Mouse (Mus musculus): ENCODE data around the gene St6galnac5. TPM values are rescaled to one million over a fixed set of nuclear protein-coding genes. Genes with fewer than 3 reads are reported as not detected.

St6galnac5 gene
- polyA plus RNA-seq, 1 experiment from 2014 or later = 0.27 TPM

DNA sequence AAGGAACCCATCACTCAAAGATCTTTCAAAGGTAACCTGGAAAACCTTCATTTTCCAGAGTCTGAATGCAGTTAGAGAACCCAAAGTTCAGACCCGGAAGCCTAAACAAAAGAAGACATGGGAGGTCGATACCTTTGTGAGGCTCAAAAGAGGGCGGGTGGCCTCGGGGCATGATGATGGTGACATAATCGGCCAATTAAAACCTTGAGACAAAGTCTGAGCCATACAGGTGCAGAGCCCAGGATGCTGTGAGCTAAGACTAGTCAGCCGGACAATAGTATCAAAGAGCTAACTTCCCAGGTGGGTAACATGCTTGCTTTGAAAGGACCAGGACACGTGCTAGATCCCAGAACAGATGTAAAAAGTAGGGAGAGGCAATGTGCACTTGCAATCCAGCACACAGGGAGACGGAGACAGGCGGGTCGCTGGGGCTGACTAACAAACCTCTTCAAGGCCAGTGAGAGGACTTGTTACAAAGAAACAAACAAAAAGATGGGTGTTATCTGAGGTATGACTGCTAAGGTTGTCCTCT, 52.7 kb downstream of the St6galnac5 start:
- Histone ChIP-seq H3K4me3 (no peak overlapping the region), H3K36me3 (no peaks in the 10 kb centered on the region), H3K27ac (replicated peaks) (no peak overlapping the region), H3K4me2 (no peak overlapping the region), H3K9ac (no peak overlapping the region), H3K27me3 (replicated peaks) (peaks cover 7% of the 10 kb centered on the region), H3K4me1 (peaks cover 18% of the 10 kb centered on the region), H3K9me3 (no peaks in the 10 kb centered on the region)
- WGBS = 69% methylated on average over 10 of the region's 10 CpGs
- no peak for ATAC-seq (ENCODE audit: extremely low read depth, insufficient number of reproducible peaks, low FRiP score, low TSS enrichment)

DNA sequence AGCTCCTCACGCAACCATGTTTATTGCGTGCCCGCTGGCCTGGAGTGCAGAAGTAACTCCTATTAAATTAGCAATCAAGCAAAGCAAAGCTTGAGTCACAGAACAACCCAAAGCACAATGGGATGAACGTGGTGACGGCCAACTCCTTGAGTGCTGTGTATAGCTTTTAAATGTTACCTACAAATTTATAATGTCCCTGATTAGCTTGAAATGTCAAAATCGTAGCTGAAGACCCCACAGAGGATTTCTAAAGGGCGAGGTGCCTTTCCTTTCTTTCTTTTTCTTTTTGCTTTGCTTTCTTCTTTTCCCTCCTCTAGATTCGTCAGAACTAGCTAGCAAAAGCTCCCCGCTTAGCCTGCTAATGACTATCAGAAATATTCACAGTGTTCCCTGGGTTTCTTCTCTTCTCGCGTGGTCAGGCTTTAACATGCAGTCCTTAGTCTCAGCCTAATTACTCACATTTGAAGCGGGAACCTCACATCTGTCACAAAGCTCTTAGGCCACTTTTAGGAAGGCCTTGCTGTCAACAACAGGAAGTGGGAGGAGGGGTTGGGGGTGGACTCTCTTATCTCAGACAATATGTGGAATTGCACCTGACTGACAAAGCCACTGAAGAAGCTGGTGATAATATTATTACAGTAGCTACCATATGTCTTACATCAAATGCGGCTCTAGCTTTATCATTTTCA, 53.6 kb downstream of the St6galnac5 start:
- no peak for ATAC-seq (ENCODE audit: extremely low read depth, insufficient number of reproducible peaks, low FRiP score, low TSS enrichment)
- peaks cover 7% of the 10 kb centered on the region for H3K27me3 ChIP-seq (replicated peaks)
- H3K9ac ChIP-seq = no peak overlapping the region
- WGBS = 47% methylated on average over 13 of the region's 13 CpGs
- H3K4me3 ChIP-seq = no peak overlapping the region
- no peak overlapping the region for H3K27ac ChIP-seq (replicated peaks)
- peak overlapping the region; percentile 22 for H3K4me2 ChIP-seq
- H3K36me3 ChIP-seq = no peaks in the 10 kb centered on the region
- H3K9me3 ChIP-seq = no peaks in the 10 kb centered on the region
- H3K4me1 ChIP-seq = peaks cover 21% of the 10 kb centered on the region

GRCm38 (mm10) chr3:152926166-152926565, 55.9 kb downstream of the St6galnac5 start:
- Histone ChIP-seq H3K4me1 (peaks cover 21% of the 10 kb centered on the region), H3K27ac (replicated peaks) (no peak overlapping the region), H3K4me3 (no peak overlapping the region), H3K9me3 (no peaks in the 10 kb centered on the region), H3K27me3 (replicated peaks) (peaks cover 7% of the 10 kb centered on the region), H3K36me3 (no peaks in the 10 kb centered on the region), H3K9ac (no peak overlapping the region), H3K4me2 (no peak overlapping the region)
- WGBS = 64% methylated on average over 4 of the region's 4 CpGs
- no peak for ATAC-seq (ENCODE audit: extremely low read depth, insufficient number of reproducible peaks, low FRiP score, low TSS enrichment)

DNA sequence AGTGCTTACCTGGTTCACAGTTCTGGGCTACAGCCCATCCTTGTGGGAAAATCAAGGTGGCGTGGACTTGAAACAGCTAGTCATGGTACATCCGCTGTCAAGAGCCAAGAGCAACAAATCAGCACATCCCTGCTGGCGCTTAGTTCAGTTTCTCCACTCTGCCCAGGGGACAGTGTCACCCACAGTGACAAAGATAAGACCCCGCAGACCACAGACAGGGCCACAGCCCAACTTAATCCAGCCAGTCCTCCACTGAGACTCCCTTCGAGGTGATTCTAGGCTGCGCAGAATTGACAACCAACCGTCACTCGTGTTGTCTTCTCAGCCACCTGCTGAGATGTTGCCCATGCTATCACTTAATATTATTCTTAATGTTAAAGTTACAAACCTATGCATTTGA, 56.7 kb downstream of the St6galnac5 start:
- no peaks in the 10 kb centered on the region for H3K9me3 ChIP-seq

DNA sequence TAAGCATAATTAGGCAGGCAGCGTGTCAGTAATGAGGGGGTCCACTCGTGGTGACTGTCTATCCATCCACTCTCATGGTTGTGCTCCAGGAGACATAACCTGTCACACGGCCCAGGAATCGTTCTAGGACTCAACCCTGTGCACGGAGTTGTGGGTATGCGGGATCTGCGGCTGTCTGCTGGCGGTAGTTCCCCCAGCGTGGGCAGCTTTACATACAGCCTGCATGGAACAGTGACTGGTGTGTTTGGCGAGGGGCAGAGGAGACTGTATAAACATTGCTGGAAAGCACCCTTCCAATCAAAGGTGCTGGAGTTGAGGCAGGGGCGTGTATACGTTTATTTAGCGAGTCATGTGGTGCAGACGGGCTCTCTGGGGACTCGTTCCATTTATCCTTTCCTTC, 58.5 kb downstream of the St6galnac5 start:
- peaks cover 8% of the 10 kb centered on the region for H3K4me1 ChIP-seq
- H3K4me3 ChIP-seq = no peak overlapping the region
- no peak overlapping the region for H3K4me2 ChIP-seq
- no peak for ATAC-seq (ENCODE audit: extremely low read depth, insufficient number of reproducible peaks, low FRiP score, low TSS enrichment)
- WGBS = 65% methylated on average over 15 of the region's 15 CpGs
- no peak overlapping the region for H3K27ac ChIP-seq (replicated peaks)
- H3K9me3 ChIP-seq = no peaks in the 10 kb centered on the region
- H3K36me3 ChIP-seq = no peaks in the 10 kb centered on the region
- H3K27me3 ChIP-seq (replicated peaks) = peaks cover 7% of the 10 kb centered on the region; the same call in 1 of the 2 replicates
- H3K9ac ChIP-seq = no peak overlapping the region

More for the DNA sequence above, 56.7 kb downstream of the St6galnac5 start:
- peaks cover 21% of the 10 kb centered on the region for H3K4me1 ChIP-seq
- H3K4me2 ChIP-seq = no peak overlapping the region
- 68% methylated on average over 8 of the region's 8 CpGs for WGBS
- H3K9ac ChIP-seq = no peak overlapping the region
- no peak for ATAC-seq (ENCODE audit: extremely low read depth, insufficient number of reproducible peaks, low FRiP score, low TSS enrichment)
- no peaks in the 10 kb centered on the region for H3K36me3 ChIP-seq
- H3K27ac ChIP-seq (replicated peaks) = no peak overlapping the region
- peaks cover 7% of the 10 kb centered on the region; the same call in 1 of the 2 replicates for H3K27me3 ChIP-seq (replicated peaks)
- H3K4me3 ChIP-seq = no peak overlapping the region

DNA sequence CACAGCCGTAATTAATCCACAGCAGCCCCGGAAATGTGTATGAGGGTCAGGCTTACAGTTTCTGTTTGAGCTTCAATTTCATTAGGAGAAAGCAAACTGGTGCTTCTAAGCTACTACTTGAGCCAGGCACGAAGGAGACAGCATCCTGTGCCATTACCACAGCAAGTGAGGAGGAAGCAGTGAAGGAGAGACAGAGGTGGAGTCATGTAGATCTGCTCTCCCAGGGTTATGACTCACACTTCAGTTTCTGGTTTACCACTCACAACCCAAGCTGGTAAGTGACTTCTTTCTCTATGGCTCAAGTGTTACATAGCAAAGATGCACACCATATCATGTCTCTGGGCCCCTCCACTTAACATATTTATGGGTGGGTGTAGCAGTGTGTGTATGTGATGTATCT, 61.7 kb downstream of the St6galnac5 start:
- Histone ChIP-seq H3K27ac (replicated peaks) (no peak overlapping the region), H3K4me3 (no peak overlapping the region), H3K27me3 (replicated peaks) (peaks cover 7% of the 10 kb centered on the region; the same call in 1 of the 2 replicates), H3K36me3 (no peaks in the 10 kb centered on the region), H3K9me3 (no peaks in the 10 kb centered on the region), H3K4me1 (0 out of 2 replicates have a peak, but pooled peaks cover 3% of the 10 kb centered on the region), H3K9ac (no peak overlapping the region), H3K4me2 (no peak overlapping the region)
- ATAC-seq (ENCODE audit: extremely low read depth, insufficient number of reproducible peaks, low FRiP score, low TSS enrichment) = no peak
- WGBS = 59% methylated on average over 3 of the region's 3 CpGs

DNA sequence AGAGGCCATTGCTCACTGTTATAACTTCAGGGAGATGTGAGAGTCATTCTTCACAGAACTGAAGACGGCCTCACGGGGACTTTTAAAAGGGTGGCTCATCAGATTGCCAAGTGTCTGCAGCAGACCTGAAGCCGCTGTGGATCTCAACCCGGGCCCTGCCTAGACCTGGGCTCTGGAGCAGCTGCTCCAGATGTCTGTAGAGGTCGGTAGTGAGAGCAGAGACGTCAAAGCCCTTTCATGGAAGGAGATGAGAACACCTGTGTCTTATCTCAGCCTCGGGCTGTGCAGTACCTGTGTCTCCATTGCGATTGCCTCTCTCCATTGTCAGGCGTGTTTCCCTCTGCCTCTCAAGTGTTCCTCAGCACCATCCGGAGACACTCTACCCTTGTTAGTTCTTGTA, 62.9 kb downstream of the St6galnac5 start:
- Histone ChIP-seq H3K4me3 (no peak overlapping the region), H3K27me3 (replicated peaks) (no peaks in the 10 kb centered on the region), H3K4me2 (no peak overlapping the region), H3K9me3 (peaks cover 2% of the 10 kb centered on the region; the same call in 1 of the 2 replicates), H3K27ac (replicated peaks) (no peak overlapping the region), H3K4me1 (0 out of 2 replicates have a peak, but pooled peaks cover 3% of the 10 kb centered on the region), H3K9ac (no peak overlapping the region), H3K36me3 (no peaks in the 10 kb centered on the region)
- WGBS = 61% methylated on average over 10 of the region's 10 CpGs
- ATAC-seq (ENCODE audit: extremely low read depth, insufficient number of reproducible peaks, low FRiP score, low TSS enrichment) = no peak

- no peak overlapping the region for H3K4me3 ChIP-seq
- no peak for ATAC-seq (ENCODE audit: extremely low read depth, insufficient number of reproducible peaks, low FRiP score, low TSS enrichment)
- 70% methylated on average over 8 of the region's 8 CpGs for WGBS
- H3K9ac ChIP-seq = no peak overlapping the region
- H3K27me3 ChIP-seq (replicated peaks) = no peaks in the 10 kb centered on the region
- peaks cover 5% of the 10 kb centered on the region; the same call in 1 of the 2 replicates for H3K4me1 ChIP-seq
- H3K4me2 ChIP-seq = no peak overlapping the region
- H3K9me3 ChIP-seq = peaks cover 2% of the 10 kb centered on the region; the same call in 1 of the 2 replicates
- H3K36me3 ChIP-seq = no peaks in the 10 kb centered on the region
- no peak overlapping the region for H3K27ac ChIP-seq (replicated peaks)
These were observed 64.5 kb downstream of the St6galnac5 start for GRCm38 (mm10) chr3:152917579-152917978.

- Histone ChIP-seq H3K27me3 (replicated peaks) (no peaks in the 10 kb centered on the region), H3K36me3 (no peaks in the 10 kb centered on the region), H3K9ac (no peak overlapping the region), H3K27ac (replicated peaks) (no peak overlapping the region), H3K9me3 (peaks cover 2% of the 10 kb centered on the region; the same call in 1 of the 2 replicates), H3K4me1 (peaks cover 12% of the 10 kb centered on the region; the same call in 1 of the 2 replicates), H3K4me3 (no peak overlapping the region), H3K4me2 (no peak overlapping the region)
- 85% methylated on average over 6 of the region's 6 CpGs for WGBS
- no peak for ATAC-seq (ENCODE audit: extremely low read depth, insufficient number of reproducible peaks, low FRiP score, low TSS enrichment)
These were observed 67.7 kb downstream of the St6galnac5 start for GRCm38 (mm10) chr3:152914376-152914775.

- H3K4me1 ChIP-seq = peaks cover 12% of the 10 kb centered on the region; the same call in 1 of the 2 replicates
- H3K4me3 ChIP-seq = no peak overlapping the region
- WGBS = 81% methylated on average over 3 of the region's 3 CpGs
- ATAC-seq (ENCODE audit: extremely low read depth, insufficient number of reproducible peaks, low FRiP score, low TSS enrichment) = no peak
- peaks cover 2% of the 10 kb centered on the region; the same call in 1 of the 2 replicates for H3K9me3 ChIP-seq
- H3K27me3 ChIP-seq (replicated peaks) = no peaks in the 10 kb centered on the region
- no peak overlapping the region for H3K4me2 ChIP-seq
- no peak overlapping the region for H3K9ac ChIP-seq
- no peak overlapping the region for H3K27ac ChIP-seq (replicated peaks)
- H3K36me3 ChIP-seq = no peaks in the 10 kb centered on the region
These were observed 68.4 kb downstream of the St6galnac5 start for GRCm38 (mm10) chr3:152913625-152914024.

DNA sequence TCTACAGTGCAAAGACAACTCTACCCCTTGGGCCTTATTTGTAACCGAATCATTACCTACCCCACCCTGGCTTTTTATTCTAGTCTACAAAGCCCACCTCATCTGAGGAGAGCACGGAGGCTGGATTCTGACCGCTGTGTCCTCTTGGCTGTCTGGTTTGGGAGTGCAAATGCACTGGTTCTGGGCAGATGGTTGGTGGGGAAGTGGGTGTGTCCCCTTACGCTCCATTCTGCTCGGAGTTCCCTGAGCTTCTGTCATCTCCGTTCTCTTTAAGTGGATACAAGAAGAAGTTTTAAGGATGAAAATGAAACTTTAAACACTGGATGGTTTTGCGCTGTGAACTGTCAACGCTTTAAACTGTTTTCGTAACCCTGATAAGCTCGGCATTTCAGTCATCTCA, 68.9 kb downstream of the St6galnac5 start:
- Histone ChIP-seq H3K27me3 (replicated peaks) (no peaks in the 10 kb centered on the region), H3K9ac (no peak overlapping the region), H3K4me2 (no peak overlapping the region), H3K27ac (replicated peaks) (no peak overlapping the region; the same call in 1 of the 2 replicates), H3K9me3 (peaks cover 2% of the 10 kb centered on the region; the same call in 1 of the 2 replicates), H3K4me1 (peaks cover 12% of the 10 kb centered on the region; the same call in 1 of the 2 replicates), H3K36me3 (no peaks in the 10 kb centered on the region), H3K4me3 (no peak overlapping the region)
- 65% methylated on average over 10 of the region's 10 CpGs for WGBS
- ATAC-seq (ENCODE audit: extremely low read depth, insufficient number of reproducible peaks, low FRiP score, low TSS enrichment) = no peak

Measured in heart, embryonic 13.5 days (tissue).